Mouse (Mus musculus) lung, embryonic 15.5 days (tissue): ENCODE measurements around the gene Gpx1. TPM values are rescaled to one million over a fixed set of nuclear protein-coding genes. Genes with fewer than 3 reads are reported as not detected.

Experiments used
- ATAC-seq: fragments of 200-750 bp; cut with Nextera tagmentation; 2 replicates; pipeline ENCODE4 v1.8.0; 2017; ENCODE audit warnings: moderate number of reproducible peaks, borderline replicate concordance; ENCODE audit not compliant: low FRiP score, low TSS enrichment; ENCODE audit errors: extremely low read depth
- H3K27ac ChIP-seq: fragments of 300-500 bp; sonication (generic); 2 replicates; pipeline ENCODE4 v1.5.1; 2015; ENCODE audit warnings: moderate library complexity, mild to moderate bottlenecking, inconsistent platforms
- H3K27me3 ChIP-seq: fragments of 300-500 bp; sonication (generic); 2 replicates; pipeline ENCODE4 v1.6.1; 2015; ENCODE audit warnings: inconsistent platforms
- H3K36me3 ChIP-seq: fragments of 300-500 bp; sonication (generic); 2 replicates; pipeline ENCODE4 v1.6.1; 2015; ENCODE audit warnings: inconsistent platforms
- H3K4me1 ChIP-seq: fragments of 300-500 bp; sonication (generic); 2 replicates; pipeline ENCODE4 v1.6.1; 2015; ENCODE audit warnings: inconsistent platforms
- H3K4me2 ChIP-seq: fragments of 300-500 bp; sonication (generic); 2 replicates; pipeline ENCODE4 v1.6.1; 2015; ENCODE audit warnings: inconsistent platforms, mild to moderate bottlenecking, moderate library complexity
- H3K4me3 ChIP-seq: fragments of 300-500 bp; sonication (generic); 2 replicates; pipeline ENCODE4 v1.5.1; 2015; ENCODE audit warnings: mild to moderate bottlenecking, inconsistent platforms
- H3K9ac ChIP-seq: fragments of 300-500 bp; sonication (generic); 2 replicates; pipeline ENCODE4 v1.6.1; 2015; ENCODE audit warnings: inconsistent platforms
- H3K9me3 ChIP-seq: fragments of 300-500 bp; sonication (generic); 2 replicates; pipeline ENCODE4 v1.6.1; 2016; ENCODE audit warnings: inconsistent platforms
- WGBS: fragments of 180-500 bp; shearing (Covaris S2); methylation state at CpG from one replicate; pipeline ENCODE4 v1.1.7; 2015; 5-methylcytosine and 5-hydroxymethylcytosine counted together
- polyA plus RNA-seq: library from polyadenylated mRNA; unstranded; fragments of >200 nt; fragmentation: Nextera tagmentation; extraction: Ambion mirVana; gene quantifications from 2 replicates; pipeline ENCODE4 v1.2.1, GENCODE M21; 2015

Gpx1 gene
- polyA plus RNA-seq = 654 and 708 TPM in 2 replicates

DNA sequence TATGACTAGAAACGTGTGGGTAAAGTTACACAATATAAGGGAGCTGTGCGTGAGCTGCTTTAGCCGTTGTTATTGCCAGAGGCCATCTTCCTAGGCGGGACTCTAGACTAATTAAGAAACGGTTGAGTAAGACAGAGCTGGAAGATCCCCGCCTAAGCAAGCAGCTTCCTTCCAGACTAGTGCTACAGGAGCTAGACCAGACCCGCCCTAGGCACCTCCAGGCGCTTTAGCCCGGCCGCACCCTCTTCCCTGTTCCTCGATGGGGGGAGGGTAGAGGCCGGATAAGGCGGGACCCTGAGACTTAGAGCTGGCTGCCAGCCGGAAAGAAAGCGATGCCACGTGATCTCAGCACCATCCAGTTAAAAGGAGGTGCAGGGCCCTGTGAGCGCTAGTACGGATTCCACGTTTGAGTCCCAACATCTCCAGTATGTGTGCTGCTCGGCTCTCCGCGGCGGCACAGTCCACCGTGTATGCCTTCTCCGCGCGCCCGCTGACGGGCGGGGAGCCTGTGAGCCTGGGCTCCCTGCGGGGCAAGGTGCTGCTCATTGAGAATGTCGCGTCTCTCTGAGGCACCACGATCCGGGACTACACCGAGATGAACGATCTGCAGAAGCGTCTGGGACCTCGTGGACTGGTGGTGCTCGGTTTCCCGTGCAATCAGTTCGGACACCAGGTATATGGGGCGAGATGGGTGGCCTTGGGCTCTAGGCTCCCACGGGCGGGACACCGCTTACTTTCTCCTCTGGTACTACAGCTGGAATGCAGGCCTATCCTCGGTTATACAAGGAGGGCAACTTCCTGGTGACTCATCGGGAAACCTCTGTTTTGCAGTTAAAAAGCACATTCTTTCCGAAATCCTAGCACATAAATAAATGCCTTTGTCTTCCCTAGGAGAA is at the start of gene Gpx1:
Gpx1 (plus strand) TSS at position 18 of the 896 bp plus-strand sequence.
- ATAC-seq = peak; percentile 96
- Histone ChIP-seq H3K4me2 (peak within 1 kb of the TSS; percentile 79), H3K9ac (peak within 1 kb of the TSS; percentile 72), H3K9me3 (no peaks in the 10 kb centered on the region), H3K4me3 (peak within 1 kb of the TSS; percentile 57), H3K27ac (peak within 1 kb of the TSS; percentile 94), H3K36me3 (peaks cover 27% of the 10 kb centered on the region), H3K27me3 (no peaks in the 10 kb centered on the region), H3K4me1 (peaks cover 37% of the 10 kb centered on the region)
- WGBS = under 1% methylated on average over 49 of the region's 49 CpGs

DNA sequence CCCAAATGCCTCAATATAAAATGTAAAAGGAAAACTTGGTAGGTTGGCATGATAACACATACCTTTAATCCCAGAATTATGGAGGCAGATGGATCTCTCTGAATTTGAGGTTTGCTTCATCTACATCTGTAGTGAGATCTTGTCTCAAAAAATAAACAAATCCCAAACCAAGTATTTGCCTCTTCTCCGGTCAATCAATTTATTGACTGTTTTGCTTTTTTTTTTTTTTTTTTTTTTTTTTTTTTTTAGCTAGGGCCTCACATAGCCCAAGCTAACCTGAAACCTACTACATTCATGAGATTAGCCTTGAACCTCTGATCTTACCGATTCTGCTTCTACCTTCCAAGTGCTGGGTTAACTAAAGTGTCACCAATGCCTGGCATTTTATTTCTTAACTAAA is 49.4 kb upstream of the Gpx1 start:
- Histone ChIP-seq H3K27me3 (no peaks in the 10 kb centered on the region), H3K36me3 (no peaks in the 10 kb centered on the region), H3K4me1 (peaks cover 7% of the 10 kb centered on the region), H3K9ac (peak overlapping the region; percentile 50; the same call in 1 of the 2 replicates), H3K9me3 (no peaks in the 10 kb centered on the region), H3K4me3 (peak overlapping the region; percentile 57), H3K4me2 (peak overlapping the region; percentile 69; the same call in 1 of the 2 replicates), H3K27ac (no peak overlapping the region)
- ATAC-seq = no peak
- WGBS = 51% methylated on average over 2 of the region's 2 CpGs

DNA sequence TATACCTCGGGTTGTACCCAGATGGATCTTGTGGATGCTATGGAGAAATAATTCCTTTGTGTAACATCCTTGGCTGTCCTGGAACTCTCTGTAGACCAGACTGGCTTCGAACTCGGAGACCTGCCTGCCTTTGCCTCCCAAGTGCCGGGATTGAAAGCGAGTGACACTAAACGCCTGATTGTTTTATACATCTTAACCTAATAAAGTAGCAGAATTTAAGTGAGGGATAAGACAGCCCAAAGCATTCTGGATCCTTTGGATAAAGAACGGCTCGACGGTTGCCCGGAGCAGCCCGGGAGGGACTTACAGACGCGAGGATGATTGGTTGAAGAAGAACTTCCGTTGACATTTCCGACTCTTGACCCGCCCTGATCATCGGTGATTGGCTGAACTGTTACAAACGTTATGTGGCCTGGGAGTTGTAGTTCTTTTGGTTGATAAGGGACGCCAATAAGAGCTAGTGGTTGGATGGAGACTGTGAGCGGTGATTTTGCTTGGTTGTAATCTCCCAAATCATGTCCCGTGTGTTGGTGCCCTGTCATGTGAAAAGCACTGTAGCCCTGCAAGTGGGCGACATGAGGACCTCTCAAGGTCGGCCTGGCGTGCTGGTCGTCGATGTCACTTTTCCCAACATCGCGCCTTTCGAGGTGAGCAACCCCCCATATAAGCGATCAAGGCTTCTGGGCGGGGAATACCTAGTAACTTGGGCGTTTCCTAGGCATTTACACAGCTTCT is 48.5 kb upstream of the Gpx1 start, which contains the start of gene Nicn1:
Nicn1 (plus strand) TSS at position 414 of the 735 bp plus-strand sequence.
- WGBS = under 1% methylated on average over 32 of the region's 32 CpGs
- Histone ChIP-seq H3K9me3 (no peaks in the 10 kb centered on the region), H3K4me2 (peak within 1 kb of the TSS; percentile 69), H3K27me3 (no peaks in the 10 kb centered on the region), H3K9ac (peak within 1 kb of the TSS; percentile 58), H3K27ac (peak within 1 kb of the TSS; percentile 70), H3K36me3 (no peaks in the 10 kb centered on the region), H3K4me3 (peak within 1 kb of the TSS; percentile 57), H3K4me1 (peaks cover 7% of the 10 kb centered on the region)
- peak; percentile 98 for ATAC-seq

DNA sequence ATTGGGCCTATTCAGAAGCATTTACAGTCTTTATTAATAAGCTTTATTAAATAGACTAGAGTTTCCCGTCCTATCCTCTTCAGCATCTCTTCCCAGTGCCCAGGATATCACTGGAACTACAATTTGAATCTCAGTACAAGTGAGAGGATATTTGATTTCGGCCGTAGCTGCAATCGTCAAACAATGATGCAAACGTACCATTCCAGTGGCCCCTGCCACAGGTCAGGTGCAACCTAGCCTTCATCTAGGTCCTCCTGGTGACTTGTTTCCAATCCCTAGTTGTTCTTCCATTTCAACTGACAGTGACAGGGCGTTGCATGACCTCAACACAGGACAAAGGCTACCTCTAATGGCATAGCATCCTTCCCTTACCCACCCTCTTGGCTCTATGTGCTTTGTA is 47.9 kb upstream of the Gpx1 start:
- 36% methylated on average over 6 of the region's 6 CpGs for WGBS
- peak overlapping the region; percentile 16; the same call in 1 of the 2 replicates for H3K27ac ChIP-seq
- H3K9ac ChIP-seq = peak overlapping the region; percentile 58
- H3K9me3 ChIP-seq = no peaks in the 10 kb centered on the region
- H3K36me3 ChIP-seq = no peaks in the 10 kb centered on the region
- H3K27me3 ChIP-seq = no peaks in the 10 kb centered on the region
- peak overlapping the region; percentile 69 for H3K4me2 ChIP-seq
- H3K4me3 ChIP-seq = peak overlapping the region; percentile 57
- no peak; the same call in 1 of the 2 replicates for ATAC-seq
- peaks cover 7% of the 10 kb centered on the region for H3K4me1 ChIP-seq

GRCm38 (mm10) chr9:108296453-108297355 is 42.0 kb upstream of the Gpx1 start, which contains the start of gene Amt:
TSS of gene Amt (plus strand) at chr9:108296853.
- H3K9ac ChIP-seq = no peak within 1 kb of the TSS; the same call in 1 of the 2 replicates

GRCm38 (mm10) chr9:108301853-108302252 is 36.9 kb upstream of the Gpx1 start:
- no peak overlapping the region for H3K9ac ChIP-seq
- peaks cover 12% of the 10 kb centered on the region for H3K4me1 ChIP-seq
- peak overlapping the region; percentile 73 for H3K27ac ChIP-seq
- peaks cover 16% of the 10 kb centered on the region; the same call in 1 of the 2 replicates for H3K36me3 ChIP-seq
- no peak overlapping the region for H3K4me2 ChIP-seq
- H3K27me3 ChIP-seq = no peaks in the 10 kb centered on the region
- no peak for ATAC-seq
- H3K4me3 ChIP-seq = no peak overlapping the region
- WGBS = 57% methylated on average over 3 of the region's 3 CpGs
- no peaks in the 10 kb centered on the region for H3K9me3 ChIP-seq

More at GRCm38 (mm10) chr9:108296453-108297355, 42.0 kb upstream of the Gpx1 start, which contains the start of gene Amt:
- WGBS = 18% methylated on average over 18 of the region's 18 CpGs
- peak within 1 kb of the TSS; percentile 25 for H3K27ac ChIP-seq
- no peaks in the 10 kb centered on the region for H3K4me1 ChIP-seq
- ATAC-seq = peak; percentile 78
- H3K4me3 ChIP-seq = peak within 1 kb of the TSS; percentile 28
- H3K36me3 ChIP-seq = no peaks in the 10 kb centered on the region
- peak within 1 kb of the TSS; percentile 42 for H3K4me2 ChIP-seq
- no peaks in the 10 kb centered on the region for H3K9me3 ChIP-seq
- no peaks in the 10 kb centered on the region for H3K27me3 ChIP-seq

GRCm38 (mm10) chr9:108304716-108305115 is 34.0 kb upstream of the Gpx1 start:
- H3K9ac ChIP-seq = peak overlapping the region; percentile 76
- H3K4me3 ChIP-seq = peak overlapping the region; percentile 98
- no peaks in the 10 kb centered on the region for H3K27me3 ChIP-seq
- 66% methylated on average over 4 of the region's 4 CpGs for WGBS
- H3K4me1 ChIP-seq = peaks cover 32% of the 10 kb centered on the region
- no peaks in the 10 kb centered on the region for H3K9me3 ChIP-seq
- peaks cover 16% of the 10 kb centered on the region; the same call in 1 of the 2 replicates for H3K36me3 ChIP-seq
- ATAC-seq = no peak
- H3K27ac ChIP-seq = no peak overlapping the region
- H3K4me2 ChIP-seq = peak overlapping the region; percentile 71

DNA sequence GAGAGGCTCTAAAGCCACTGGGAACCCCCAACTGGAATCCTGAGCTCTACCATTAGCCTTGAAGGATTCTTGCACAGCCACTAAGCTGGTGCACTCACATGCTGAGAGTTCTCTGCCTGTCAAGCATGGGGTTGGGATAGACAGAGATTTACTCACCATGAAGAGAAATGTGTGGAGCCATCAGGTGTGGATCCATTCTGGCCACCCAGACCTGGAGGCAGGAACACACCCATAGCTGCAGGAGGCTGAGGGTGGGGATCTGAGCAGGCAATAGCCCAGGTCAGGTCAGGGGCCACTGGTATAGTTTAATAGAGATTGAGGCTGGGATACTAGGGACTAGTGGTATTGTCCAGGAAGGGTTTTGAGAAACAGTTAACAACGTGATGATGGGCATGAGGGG is 33.5 kb upstream of the Gpx1 start:
- Histone ChIP-seq H3K36me3 (peaks cover 16% of the 10 kb centered on the region; the same call in 1 of the 2 replicates), H3K27ac (peak overlapping the region; percentile 100), H3K4me3 (peak overlapping the region; percentile 98), H3K27me3 (no peaks in the 10 kb centered on the region), H3K9me3 (no peaks in the 10 kb centered on the region), H3K9ac (peak overlapping the region; percentile 76), H3K4me1 (peaks cover 35% of the 10 kb centered on the region), H3K4me2 (peak overlapping the region; percentile 71)
- ATAC-seq = no peak
- 0% methylated on average over 1 of the region's 1 CpGs for WGBS

- Histone ChIP-seq H3K27me3 (no peaks in the 10 kb centered on the region), H3K9ac (peak within 1 kb of the TSS; percentile 100), H3K4me1 (peaks cover 42% of the 10 kb centered on the region), H3K27ac (peak within 1 kb of the TSS; percentile 100), H3K4me2 (peak within 1 kb of the TSS; percentile 74), H3K36me3 (peaks cover 16% of the 10 kb centered on the region; the same call in 1 of the 2 replicates), H3K9me3 (no peaks in the 10 kb centered on the region), H3K4me3 (peak within 1 kb of the TSS; percentile 98)
- ATAC-seq = peak; percentile 97
- under 1% methylated on average over 80 of the region's 81 CpGs for WGBS
These were observed 32.8 kb upstream of the Gpx1 start, which contains the start of the genes Rhoa and Tcta for GRCm38 (mm10) chr9:108305629-108306520. TSS of gene Rhoa (plus strand) at chr9:108306129. TSS of gene Tcta (minus strand) at chr9:108306160.

- Histone ChIP-seq H3K4me1 (peaks cover 44% of the 10 kb centered on the region), H3K27me3 (no peaks in the 10 kb centered on the region), H3K27ac (peak overlapping the region; percentile 100), H3K4me2 (peak overlapping the region; percentile 74), H3K4me3 (peak overlapping the region; percentile 98), H3K9ac (peak overlapping the region; percentile 100), H3K36me3 (peaks cover 16% of the 10 kb centered on the region; the same call in 1 of the 2 replicates), H3K9me3 (no peaks in the 10 kb centered on the region)
- ATAC-seq = peak; percentile 87
- WGBS = under 1% methylated on average over 43 of the region's 51 CpGs
These were observed 32.1 kb upstream of the Gpx1 start for GRCm38 (mm10) chr9:108306571-108306980.
